Mouse (Mus musculus) thymus, adult 2 months (tissue): ENCODE data around the gene Cyp2c55. TPM values are rescaled to one million over a fixed set of nuclear protein-coding genes. Genes with fewer than 3 reads are reported as not detected.

ENCODE experiments used
- DNase-seq: peaks from one replicate; pipeline ENCODE4 v3.0.0; 2021
- H3K27ac ChIP-seq: fragments of 200-500 bp; 2 replicates; pipeline ENCODE4 v1.5.1; 2012; ENCODE audit warnings: low read length, control low read depth; ENCODE audit not compliant: control insufficient read depth, insufficient read depth
- H3K27me3 ChIP-seq: fragments of 200-500 bp; 2 replicates; pipeline ENCODE4 v1.6.1; 2012; ENCODE audit warnings: mild to moderate bottlenecking, low read length, moderate library complexity, mixed read lengths; ENCODE audit not compliant: control insufficient read depth, insufficient read depth
- H3K36me3 ChIP-seq: fragments of 200-500 bp; 2 replicates; pipeline ENCODE4 v1.6.1; 2012; ENCODE audit warnings: mild to moderate bottlenecking, low read length, moderate library complexity; ENCODE audit not compliant: control insufficient read depth, insufficient read depth
- H3K4me1 ChIP-seq: fragments of 200-500 bp; replicated peaks from 2 replicates; pipeline ENCODE4 v1.6.1; 2012; ENCODE audit warnings: low read length; ENCODE audit not compliant: control insufficient read depth, insufficient read depth
- H3K4me3 ChIP-seq: fragments of 200-500 bp; 2 replicates; pipeline ENCODE4 v1.5.1; 2012; ENCODE audit warnings: mild to moderate bottlenecking, low read length, control low read depth, moderate library complexity; ENCODE audit not compliant: control insufficient read depth, insufficient read depth
- CTCF ChIP-seq: fragments of 200-500 bp; IDR thresholded peaks from 2 replicates; pipeline ENCODE4 v1.5.1; 2012; ENCODE audit warnings: mild to moderate bottlenecking, control low read depth, low read length, moderate library complexity, borderline replicate concordance; ENCODE audit not compliant: control insufficient read depth, poor library complexity, insufficient read depth; ENCODE audit errors: extremely low read depth
- POLR2A ChIP-seq: fragments of 200-500 bp; IDR thresholded peaks from 2 replicates; pipeline ENCODE4 v1.6.1; 2012; ENCODE audit warnings: mild to moderate bottlenecking, low read length, control low read depth, moderate library complexity; ENCODE audit not compliant: control insufficient read depth, poor library complexity, insufficient read depth; ENCODE audit errors: extremely low read depth
- WGBS: fragments of 180-500 bp; shearing (Covaris S2); methylation state at CpG from one replicate; pipeline ENCODE4 v1.1.7; 2018; 5-methylcytosine and 5-hydroxymethylcytosine counted together
- polyA plus RNA-seq: library from polyadenylated mRNA; depleted of rRNA; stranded (reverse); fragments of >200 nt; gene quantifications from 2 replicates; pipeline ENCODE4 v1.2.3, GENCODE M21; 2012; rRNA removed

Cyp2c55 gene
- not detected in 2 replicates for polyA plus RNA-seq

- Histone ChIP-seq H3K4me1 (no peaks in the 10 kb centered on the region), H3K36me3 (no peaks in the 10 kb centered on the region), H3K4me3 (no peak within 1 kb of the TSS), H3K27me3 (no peaks in the 10 kb centered on the region), H3K27ac (no peak within 1 kb of the TSS)
- TF ChIP-seq CTCF (no peak), POLR2A (no peak)
- DNase-seq = no peak
Observed at GRCm38 (mm10) chr19:39006715-39007114, at the start of gene Cyp2c55. Gene Cyp2c55, plus strand, starts transcription at chr19:39007019.

GRCm38 (mm10) chr19:38970741-38971140 lies 36.1 kb upstream of the Cyp2c55 start:
- no peak for DNase-seq
- 97% methylated on average over 6 of the region's 6 CpGs for WGBS

DNA sequence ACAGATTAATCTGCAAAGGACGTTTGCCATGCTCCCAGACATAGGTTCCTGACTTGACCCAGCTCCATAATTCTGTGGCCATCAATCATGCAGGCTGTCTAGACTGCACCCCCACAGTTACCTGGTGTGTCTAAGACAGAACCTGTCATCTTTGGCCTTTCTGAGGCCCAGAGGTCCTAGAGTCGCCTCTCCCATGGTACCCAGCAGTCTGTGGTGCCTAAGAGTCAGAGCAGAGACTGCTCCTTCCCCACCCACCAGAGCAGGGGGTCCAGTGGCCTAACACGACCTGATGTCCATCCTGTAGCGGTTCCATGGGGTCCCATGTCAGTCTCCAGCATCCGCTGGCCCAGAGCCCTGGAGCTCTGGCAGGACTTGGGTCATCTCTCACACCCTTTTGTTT lies 34.2 kb upstream of the Cyp2c55 start:
- TF ChIP-seq POLR2A (no peak), CTCF (no peak)
- 92% methylated on average over 5 of the region's 5 CpGs for WGBS
- Histone ChIP-seq H3K4me3 (no peak overlapping the region), H3K27ac (no peak overlapping the region), H3K4me1 (no peaks in the 10 kb centered on the region), H3K36me3 (peaks cover 6% of the 10 kb centered on the region; the same call in 1 of the 2 replicates), H3K27me3 (no peaks in the 10 kb centered on the region)
- no peak for DNase-seq

More at GRCm38 (mm10) chr19:38970741-38971140, 36.1 kb upstream of the Cyp2c55 start:
- Histone ChIP-seq H3K36me3 (peaks cover 13% of the 10 kb centered on the region), H3K4me3 (no peak overlapping the region), H3K4me1 (no peaks in the 10 kb centered on the region), H3K27ac (no peak overlapping the region), H3K27me3 (no peaks in the 10 kb centered on the region)
- TF ChIP-seq POLR2A (no peak), CTCF (no peak)

- no peaks in the 10 kb centered on the region for H3K4me1 ChIP-seq
- H3K27ac ChIP-seq = no peak overlapping the region
- no peak for TF ChIP-seq POLR2A
- TF ChIP-seq CTCF = no peak
- H3K27me3 ChIP-seq = no peaks in the 10 kb centered on the region
- peaks cover 6% of the 10 kb centered on the region; the same call in 1 of the 2 replicates for H3K36me3 ChIP-seq
- no peak for DNase-seq
- WGBS = 66% methylated on average over 7 of the region's 7 CpGs
- H3K4me3 ChIP-seq = no peak overlapping the region
Observed at GRCm38 (mm10) chr19:38973666-38974065, 33.2 kb upstream of the Cyp2c55 start.

DNA sequence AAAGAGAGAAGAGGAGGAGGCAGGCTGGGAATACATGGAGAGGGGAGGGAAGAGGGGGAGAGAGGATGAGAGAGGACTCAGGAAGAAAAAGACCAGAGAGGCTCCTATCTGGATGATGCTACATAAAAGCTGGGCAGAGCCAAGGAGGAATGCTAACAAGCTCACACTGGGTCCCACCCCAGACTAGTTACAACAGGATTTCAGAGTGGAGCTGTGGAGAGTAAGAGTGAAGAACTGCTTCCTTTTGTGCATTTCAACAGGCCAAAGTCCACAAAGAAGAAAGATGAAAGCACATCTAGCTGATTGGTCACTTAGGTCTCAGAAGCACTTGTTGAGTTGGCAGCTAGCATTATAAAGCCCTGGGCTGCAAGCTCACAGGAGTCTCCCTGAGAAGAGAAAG lies 30.6 kb upstream of the Cyp2c55 start:
- TF ChIP-seq CTCF (no peak), POLR2A (no peak)
- H3K36me3 ChIP-seq = no peaks in the 10 kb centered on the region; the same call in 1 of the 2 replicates
- H3K27ac ChIP-seq = no peak overlapping the region
- H3K27me3 ChIP-seq = no peaks in the 10 kb centered on the region
- H3K4me1 ChIP-seq = no peaks in the 10 kb centered on the region
- DNase-seq = no peak
- H3K4me3 ChIP-seq = no peak overlapping the region

- Histone ChIP-seq H3K4me3 (no peak overlapping the region), H3K27me3 (no peaks in the 10 kb centered on the region), H3K36me3 (no peaks in the 10 kb centered on the region), H3K4me1 (no peaks in the 10 kb centered on the region), H3K27ac (no peak overlapping the region)
- peak; percentile 69 for DNase-seq
- no peak for TF ChIP-seq POLR2A
- no peak for TF ChIP-seq CTCF
- 0% methylated on average over 1 of the region's 1 CpGs for WGBS
Observed at GRCm38 (mm10) chr19:38981966-38982365, 24.9 kb upstream of the Cyp2c55 start.

DNA sequence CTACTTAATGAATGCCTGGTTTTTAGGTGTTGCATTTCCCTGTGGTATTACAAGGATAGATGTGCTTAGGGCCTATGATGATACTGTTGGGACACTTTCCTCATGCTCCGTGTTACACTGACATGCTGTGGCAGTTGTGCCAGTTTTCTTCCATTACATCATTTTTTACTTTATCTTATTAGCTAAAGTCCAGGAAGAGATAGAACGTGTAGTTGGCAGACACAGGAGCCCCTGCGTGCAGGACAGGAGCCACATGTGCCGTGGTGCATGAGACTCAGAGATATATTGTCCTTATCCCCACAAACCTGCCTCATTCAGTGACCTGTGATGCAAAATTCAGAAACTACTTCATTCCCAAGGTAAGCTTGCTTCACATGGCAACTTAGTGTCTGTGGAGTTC lies 8.6 kb upstream of the Cyp2c55 start:
- Histone ChIP-seq H3K4me1 (no peaks in the 10 kb centered on the region), H3K27me3 (no peaks in the 10 kb centered on the region), H3K27ac (no peak overlapping the region), H3K4me3 (no peak overlapping the region), H3K36me3 (no peaks in the 10 kb centered on the region)
- TF ChIP-seq CTCF (no peak), POLR2A (no peak)
- DNase-seq = no peak
- WGBS = 88% methylated on average over 4 of the region's 4 CpGs

GRCm38 (mm10) chr19:38998676-38999075 lies 8.1 kb upstream of the Cyp2c55 start:
- Histone ChIP-seq H3K27ac (no peak overlapping the region), H3K4me3 (no peak overlapping the region), H3K27me3 (no peaks in the 10 kb centered on the region), H3K36me3 (no peaks in the 10 kb centered on the region), H3K4me1 (no peaks in the 10 kb centered on the region)
- DNase-seq = no peak
- TF ChIP-seq CTCF = no peak
- WGBS = 88% methylated on average over 1 of the region's 1 CpGs
